Mouse (Mus musculus): ENCODE results near the gene Olfr1032.
"Not testable (repeated sequence)": the region's sequence is repeated elsewhere in the genome, so short reads cannot be mapped to it uniquely, and the experiment has no call there.

The Olfr1032 gene

GRCm38 (mm10) chr2:86005240-86005639, at the start of gene Olfr1032:
TSS of gene Olfr1032 (plus strand) at chr2:86005540.
- no peak for DNase-seq

- DNase-seq, result no peak
Observed at GRCm38 (mm10) chr2:85973595-85973994, 31.7 kb upstream of the Olfr1032 start, which contains the start of gene Olfr1029. TSS of gene Olfr1029 (plus strand) at chr2:85973895.

DNA sequence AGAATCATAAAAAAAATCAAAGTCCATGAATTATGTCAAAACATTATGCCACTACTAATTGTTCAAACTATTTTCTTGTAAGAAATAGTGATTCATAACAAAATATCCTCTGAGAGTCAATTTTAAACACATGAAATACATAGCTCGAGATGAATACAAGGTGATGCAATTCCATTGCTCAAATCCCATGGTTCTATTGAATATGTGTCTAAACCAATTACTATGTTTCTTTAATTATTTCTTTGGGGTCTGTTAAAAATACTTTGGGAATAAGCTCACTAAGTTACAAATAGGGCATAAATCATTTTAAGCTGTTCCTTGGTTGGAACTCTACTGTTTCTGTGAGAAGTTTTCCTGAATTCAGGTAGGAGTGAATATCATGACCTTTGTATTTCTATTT, 26.4 kb upstream of the Olfr1032 start, which contains the start of gene Olfr1030:
Gene Olfr1030, plus strand, starts transcription at position 301 of the 400 bp plus-strand sequence.
- DNase-seq, result no peak

- no peak for DNase-seq
Observed at GRCm38 (mm10) chr2:85990004-85990403, 15.3 kb upstream of the Olfr1032 start, which contains the start of gene Olfr1031. TSS of gene Olfr1031 (plus strand) at chr2:85990304.

DNA sequence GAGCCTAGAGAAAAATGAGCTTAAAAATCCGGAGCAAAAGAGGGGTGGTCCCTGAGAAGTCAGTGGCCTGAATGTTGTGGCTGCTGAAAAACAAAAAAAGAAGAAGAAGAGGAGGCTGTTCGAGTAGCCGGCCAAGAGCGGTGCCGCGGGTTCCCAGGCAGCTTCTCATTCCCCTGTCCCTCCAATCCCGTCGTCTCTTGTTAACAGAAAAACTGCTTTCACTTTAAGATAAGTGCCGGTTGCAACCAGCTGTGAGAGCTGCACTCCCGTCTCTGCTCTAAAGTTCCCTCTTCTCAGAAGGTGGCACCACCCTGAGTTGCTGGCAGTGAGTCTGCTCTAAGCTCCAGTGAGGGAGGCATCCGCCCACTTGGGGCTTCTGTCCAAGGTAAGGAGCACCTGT, 15.1 kb downstream of the Olfr1032 start, which contains the start of gene Olfr1033:
Gene Olfr1033, plus strand, starts transcription at position 228 of the 400 bp plus-strand sequence.
- DNase-seq, result not testable (repeated sequence)

- DNase-seq, result not testable (repeated sequence)
Observed at GRCm38 (mm10) chr2:86021518-86021917, 16.2 kb downstream of the Olfr1032 start.

DNA sequence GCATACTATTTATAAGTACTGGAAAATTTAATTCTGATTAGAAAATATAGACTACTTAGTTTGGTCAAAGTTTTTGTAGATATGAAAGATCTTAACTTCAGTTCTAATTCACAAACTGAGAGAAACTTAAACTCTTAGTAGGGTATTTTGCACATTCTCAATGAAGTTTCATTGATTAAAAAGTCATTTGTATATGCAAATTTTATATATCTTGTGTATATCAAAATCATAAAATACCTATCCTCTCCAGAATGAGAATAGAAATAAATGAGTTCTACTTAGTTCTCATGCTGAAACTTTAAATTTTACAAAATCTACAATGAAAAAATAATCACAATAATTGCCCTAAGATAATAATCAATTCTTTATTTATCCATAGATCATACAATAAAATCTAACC, 40.2 kb downstream of the Olfr1032 start, which contains the start of gene Olfr1034:
Gene Olfr1034, plus strand, starts transcription at position 301 of the 400 bp plus-strand sequence.
- DNase-seq, result no peak

DNA sequence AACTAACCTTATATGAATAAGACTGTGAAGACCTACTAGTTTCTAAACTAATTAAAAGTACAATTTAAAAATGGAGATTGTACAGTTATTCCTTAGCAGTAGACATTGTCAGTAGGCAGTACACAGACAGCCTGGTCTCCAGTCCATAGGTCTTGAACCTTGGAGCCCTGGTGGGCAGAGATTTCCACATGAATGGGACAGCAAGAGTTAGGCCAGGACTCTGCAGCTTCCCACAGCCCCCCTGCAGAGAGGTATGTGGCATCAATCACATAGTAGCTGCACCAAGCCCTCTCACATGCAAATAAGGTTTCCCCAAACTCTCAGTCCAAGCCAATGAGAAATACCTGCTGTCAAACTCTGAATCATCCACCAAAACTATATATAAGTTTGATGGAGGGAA, 45.4 kb downstream of the Olfr1032 start:
- not testable (repeated sequence) for DNase-seq

Measured in cerebellum, adult 11 months (tissue).